Mouse (Mus musculus) thymus, adult 18-20 months (tissue): ENCODE measurements around the gene Dtx3.

Source experiments
- DNase-seq, 2 experiments: peaks; one replicate each; pipeline ENCODE4 v3.0.0; 2022; ENCODE audit warnings: mixed read lengths in 2 of 2

Dtx3 gene

GRCm38 (mm10) chr10:127183759-127184158 is 11.8 kb downstream of the Dtx3 start:
- DNase-seq = no peak

- no peak for DNase-seq
These were observed 12.9 kb downstream of the Dtx3 start for GRCm38 (mm10) chr10:127182624-127183023.

GRCm38 (mm10) chr10:127181566-127181965 is 14.0 kb downstream of the Dtx3 start:
- DNase-seq = no peak

- no peak for DNase-seq
These were observed 14.9 kb downstream of the Dtx3 start for GRCm38 (mm10) chr10:127180695-127181047.

- DNase-seq = no peak
These were observed 15.4 kb downstream of the Dtx3 start, which contains the start of gene Slc26a10 for GRCm38 (mm10) chr10:127179871-127180694. Slc26a10 (minus strand) TSS chr10:127180645.

- no peak for DNase-seq
These were observed 17.1 kb downstream of the Dtx3 start for GRCm38 (mm10) chr10:127178286-127179027.

GRCm38 (mm10) chr10:127177719-127178118 is 17.8 kb downstream of the Dtx3 start:
- no peak for DNase-seq

- no peak for DNase-seq
These were observed 18.3 kb downstream of the Dtx3 start for GRCm38 (mm10) chr10:127177235-127177634.

- no peak for DNase-seq
These were observed 18.8 kb downstream of the Dtx3 start for GRCm38 (mm10) chr10:127176756-127177155.

GRCm38 (mm10) chr10:127176228-127176627 is 19.3 kb downstream of the Dtx3 start:
- no peak for DNase-seq

- DNase-seq = no peak
These were observed 21.4 kb downstream of the Dtx3 start for GRCm38 (mm10) chr10:127174170-127174569.

- DNase-seq = no peak
These were observed 22.1 kb downstream of the Dtx3 start for GRCm38 (mm10) chr10:127173148-127174065.

- no peak for DNase-seq
These were observed 23.8 kb downstream of the Dtx3 start for GRCm38 (mm10) chr10:127171631-127172200.

- DNase-seq = peak; percentile 69 to 76
These were observed 24.7 kb downstream of the Dtx3 start for GRCm38 (mm10) chr10:127170837-127171272.

- DNase-seq = no peak
These were observed 25.5 kb downstream of the Dtx3 start for GRCm38 (mm10) chr10:127170002-127170401.

GRCm38 (mm10) chr10:127167614-127168192 is 27.8 kb downstream of the Dtx3 start:
- DNase-seq = no peak

- no peak for DNase-seq
These were observed 28.5 kb downstream of the Dtx3 start for GRCm38 (mm10) chr10:127166771-127167613.

GRCm38 (mm10) chr10:127166404-127166715 is 29.2 kb downstream of the Dtx3 start:
- DNase-seq = no peak

GRCm38 (mm10) chr10:127165654-127166403 is 29.7 kb downstream of the Dtx3 start:
- DNase-seq = peak; percentile 71 to 78

- no peak for DNase-seq
These were observed 30.2 kb downstream of the Dtx3 start for GRCm38 (mm10) chr10:127165354-127165653.
